In the genomic region with DNA sequence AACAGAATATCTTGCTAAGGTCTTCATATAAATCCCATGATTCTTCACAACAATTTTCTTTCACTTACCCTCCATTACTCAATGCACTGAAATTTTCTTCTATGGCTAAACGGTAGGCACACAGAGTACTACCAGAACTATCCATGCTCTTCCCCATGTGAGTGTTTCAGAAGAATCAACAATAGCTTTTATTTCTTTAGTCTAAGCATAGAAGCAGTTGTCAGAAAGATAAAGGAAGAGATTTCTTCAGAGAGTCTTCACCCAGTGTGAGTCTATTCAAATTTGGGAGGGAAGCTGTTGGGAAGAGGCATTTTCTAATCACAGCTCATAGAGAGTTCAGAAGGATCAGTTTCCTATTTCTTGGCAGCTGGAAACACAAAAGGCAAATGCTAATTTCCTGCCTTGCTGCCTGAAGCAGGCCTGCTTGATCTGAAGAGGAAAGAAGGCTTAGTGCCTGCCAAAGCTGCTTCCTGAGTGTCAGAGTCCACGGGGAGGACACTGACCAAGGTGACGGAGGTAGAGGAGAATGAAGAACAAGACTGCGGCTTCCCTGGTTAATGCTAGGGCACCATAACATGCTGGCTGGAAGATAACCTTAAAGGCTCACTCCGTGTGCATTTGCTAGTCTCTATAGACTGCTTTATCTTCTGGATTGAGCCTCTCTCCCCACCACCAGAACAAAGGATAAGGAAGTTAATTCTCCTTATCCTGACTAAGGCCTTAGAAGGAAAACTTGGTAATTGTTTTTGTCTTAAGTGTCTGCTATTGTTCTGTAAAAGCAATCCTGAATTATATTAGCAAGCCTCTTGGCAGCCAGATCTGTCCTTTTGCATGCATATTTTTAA, we compare ENCODE assay signal across 8 mouse cellular contexts.
DNase-seq lines count a peak whose midpoint lies in the region; ATAC-seq and TF ChIP-seq lines count a peak whose summit lies in the region.

No protein-coding gene starts in this region.

- H3K36me3 ChIP-seq in liver, adult 2 months (ENCODE audit: control insufficient read depth, insufficient read depth, low read length), result no peaks in the 10 kb centered on the region
- H3K36me3 ChIP-seq in forebrain, embryonic 11.5 days (ENCODE audit: control insufficient read depth, insufficient read depth, low read length), result no peaks in the 10 kb centered on the region
- H3K36me3 ChIP-seq in hindbrain, postnatal 0 days (ENCODE audit: insufficient read depth, low read length), result no peaks in the 10 kb centered on the region
- H3K36me3 ChIP-seq in midbrain, embryonic 13.5 days, result no peaks in the 10 kb centered on the region

- TF ChIP-seq CTCF in liver, adult 2 months (IDR thresholded peaks at IDR 0.05; ENCODE audit: low read depth, low read length), result no peak
- no peak for TF ChIP-seq CTCF in hindbrain, postnatal 0 days (IDR thresholded peaks at IDR 0.05; ENCODE audit: low read depth)

- no peaks in the 10 kb centered on the region for H3K27me3 ChIP-seq in liver, adult 2 months (ENCODE audit: control insufficient read depth, insufficient read depth, low read length)
- H3K27me3 ChIP-seq in forebrain, embryonic 11.5 days (ENCODE audit: control insufficient read depth, insufficient read depth, low read length), result no peaks in the 10 kb centered on the region
- H3K27me3 ChIP-seq in hindbrain, postnatal 0 days (ENCODE audit: insufficient read depth, low read length), result no peaks in the 10 kb centered on the region
- no peaks in the 10 kb centered on the region for H3K27me3 ChIP-seq in midbrain, embryonic 13.5 days

- 42% methylated on average over 5 of the region's 5 CpGs for WGBS in liver, adult 2 months
- 12% methylated on average over 5 of the region's 5 CpGs for WGBS in forebrain, embryonic 11.5 days
- 15% methylated on average over 5 of the region's 5 CpGs for WGBS in hindbrain, postnatal 0 days
- WGBS in midbrain, embryonic 13.5 days, result 2% methylated on average over 5 of the region's 5 CpGs

- H3K79me2 ChIP-seq in liver, adult 2 months (ENCODE audit: control insufficient read depth, insufficient read depth, low read length), result no peaks in the 10 kb centered on the region

- H3K9ac ChIP-seq in liver, adult 2 months (ENCODE audit: low read depth, low read length), result no peak overlapping the region
- no peak overlapping the region for H3K9ac ChIP-seq in forebrain, embryonic 11.5 days (ENCODE audit: low read length)
- H3K9ac ChIP-seq in hindbrain, postnatal 0 days (replicated peaks; ENCODE audit: low read length), result no peak overlapping the region
- no peak overlapping the region; the same call in 1 of the 2 replicates for H3K9ac ChIP-seq in midbrain, embryonic 13.5 days (replicated peaks)

- TF ChIP-seq POLR2A in liver, adult 2 months (IDR thresholded peaks at IDR 0.05; ENCODE audit: extremely low read depth, insufficient read depth, low read length), result no peak

- no peak overlapping the region for H3K4me3 ChIP-seq in liver, adult 2 months (ENCODE audit: insufficient read depth, low read depth, low read length)
- no peak overlapping the region for H3K4me3 ChIP-seq in forebrain, embryonic 11.5 days (ENCODE audit: low read depth, low read length)
- H3K4me3 ChIP-seq in hindbrain, postnatal 0 days (ENCODE audit: low read length), result no peak overlapping the region
- no peak overlapping the region for H3K4me3 ChIP-seq in midbrain, embryonic 13.5 days (replicated peaks)

- intact Hi-C loops in left cerebral cortex, postnatal 36 days (cut with DNase I), result no loop called here
- intact Hi-C loops in left cerebral cortex, postnatal 14 days (cut with DNase I), result no loop called here

- H3K4me1 ChIP-seq in liver, adult 2 months (ENCODE audit: control insufficient read depth, insufficient read depth, low read length), result no peaks in the 10 kb centered on the region
- H3K4me1 ChIP-seq in forebrain, embryonic 11.5 days (replicated peaks; ENCODE audit: control insufficient read depth, insufficient read depth, low read length), result no peaks in the 10 kb centered on the region
- 0 out of 2 replicates have a peak, but pooled peaks cover 4% of the 10 kb centered on the region for H3K4me1 ChIP-seq in hindbrain, postnatal 0 days (ENCODE audit: insufficient read depth, low read length)
- peaks cover 17% of the 10 kb centered on the region for H3K4me1 ChIP-seq in midbrain, embryonic 13.5 days (replicated peaks)

- DNase-seq in liver, adult 2 months (ENCODE audit: extremely low read depth, low read depth, low spot score), result peak; percentile 2
- no peak for DNase-seq in liver
- no peak for DNase-seq in forebrain, embryonic 11.5 days (ENCODE audit: low spot score)
- peak; percentile 11 for DNase-seq in hindbrain, postnatal 0 days (ENCODE audit: low spot score)
- DNase-seq in left cerebral cortex, postnatal 36 days (ENCODE audit: low spot score in 2 of 2), result no peak
- DNase-seq in layer of hippocampus, adult 8-10 months (ENCODE audit: low spot score in 2 of 2), result no peak
- no peak for DNase-seq in left cerebral cortex, postnatal 14 days (ENCODE audit: low spot score in 2 of 2)

- no peak overlapping the region for H3K27ac ChIP-seq in liver, adult 2 months (replicated peaks; ENCODE audit: insufficient read depth, low read depth, low read length)
- no peak overlapping the region for H3K27ac ChIP-seq in forebrain, embryonic 11.5 days (ENCODE audit: low read depth, low read length)
- peak overlapping the region; percentile 12; the same call in 1 of the 2 replicates for H3K27ac ChIP-seq in hindbrain, postnatal 0 days
- H3K27ac ChIP-seq in midbrain, embryonic 13.5 days, result peak overlapping the region; percentile 75

- no peaks in the 10 kb centered on the region for H3K9me3 ChIP-seq in forebrain, embryonic 11.5 days (ENCODE audit: control insufficient read depth, low read length)
- no peaks in the 10 kb centered on the region for H3K9me3 ChIP-seq in hindbrain, postnatal 0 days (ENCODE audit: low read length)
- no peaks in the 10 kb centered on the region for H3K9me3 ChIP-seq in midbrain, embryonic 13.5 days

- ATAC-seq in forebrain, embryonic 11.5 days (replicated peaks; ENCODE audit: low FRiP score), result 0 out of 2 replicates have a peak, but pooled peaks have one; percentile 42
- ATAC-seq in hindbrain, postnatal 0 days, result 0 out of 2 replicates have a peak, but pooled peaks have one; percentile 18
- peak; percentile 74 for ATAC-seq in midbrain, embryonic 13.5 days

- H3K4me2 ChIP-seq in forebrain, embryonic 11.5 days (ENCODE audit: low read depth, low read length, severe bottlenecking), result no peak overlapping the region
- no peak overlapping the region for H3K4me2 ChIP-seq in hindbrain, postnatal 0 days (ENCODE audit: low read depth, low read length)
- H3K4me2 ChIP-seq in midbrain, embryonic 13.5 days (replicated peaks), result no peak overlapping the region

Comparison
In these comparisons a context has a peak if more than half of its experiments do, and no peak if none do; other contexts are left out.
1. DNase-seq: peak in liver, adult 2 months (single experiment) and hindbrain, postnatal 0 days (single experiment); none in liver (single experiment), forebrain, embryonic 11.5 days (single experiment), left cerebral cortex, postnatal 36 days (0 of 2), layer of hippocampus, adult 8-10 months (0 of 2) and left cerebral cortex, postnatal 14 days (0 of 2).
2. H3K27ac ChIP-seq: peak in hindbrain, postnatal 0 days (single experiment) and midbrain, embryonic 13.5 days (single experiment); none in liver, adult 2 months (single experiment) and forebrain, embryonic 11.5 days (single experiment).
3. ATAC-seq: peak in every context shown above with its lines; median percentile 74 in midbrain, embryonic 13.5 days; 42 in forebrain, embryonic 11.5 days; 18 in hindbrain, postnatal 0 days.